Mouse (Mus musculus) heart, embryonic 16.5 days (tissue): ENCODE measurements at regions not wholly inside any gene's neighbourhood (a gene's known extent, or its start where the extent isn't known, plus 50 kb on each side); places are given as distances from the start of the nearest gene placed in this dataset.
A peak's percentile ranks its signal among the peaks of the same experiment; 100 is the strongest.

Experiments used
- ATAC-seq: fragments of 200-750 bp; cut with Nextera tagmentation; replicated peaks from 2 replicates; pipeline ENCODE4 v1.8.0; 2017; ENCODE audit warnings: moderate number of reproducible peaks; ENCODE audit not compliant: insufficient read depth, low FRiP score; ENCODE audit errors: extremely low read depth
- H3K27ac ChIP-seq: fragments of 300-500 bp; sonication (generic); 2 replicates; pipeline ENCODE4 v1.5.1; 2014; ENCODE audit warnings: mild to moderate bottlenecking, low read length, control low read depth, moderate library complexity
- H3K27me3 ChIP-seq: fragments of 300-500 bp; sonication (generic); 2 replicates; pipeline ENCODE4 v1.6.1; 2014; ENCODE audit warnings: low read length, mixed read lengths; ENCODE audit not compliant: control insufficient read depth, insufficient read depth
- H3K36me3 ChIP-seq: fragments of 300-500 bp; sonication (generic); 2 replicates; pipeline ENCODE4 v1.6.1; 2014; ENCODE audit not compliant: control insufficient read depth, insufficient read depth
- H3K4me1 ChIP-seq: fragments of 300-500 bp; sonication (generic); 2 replicates; pipeline ENCODE4 v1.6.1; 2014; ENCODE audit warnings: low read length, mixed read lengths; ENCODE audit not compliant: control insufficient read depth, insufficient read depth
- H3K4me2 ChIP-seq: fragments of 300-500 bp; sonication (generic); 2 replicates; pipeline ENCODE4 v1.6.1; 2014; ENCODE audit warnings: low read depth, mild to moderate bottlenecking, control low read depth, low read length
- H3K4me3 ChIP-seq: fragments of 300-500 bp; sonication (generic); 2 replicates; pipeline ENCODE4 v1.5.1; 2014; ENCODE audit warnings: mild to moderate bottlenecking, control low read depth, low read length
- H3K9ac ChIP-seq: fragments of 300-500 bp; sonication (generic); 2 replicates; pipeline ENCODE4 v1.6.1; 2014; ENCODE audit warnings: low read length, control low read depth
- H3K9me3 ChIP-seq: fragments of 300-500 bp; sonication (generic); replicated peaks from 2 replicates; pipeline ENCODE4 v1.6.1; 2016; ENCODE audit warnings: low read length; ENCODE audit not compliant: control insufficient read depth
- WGBS: fragments of 180-500 bp; shearing (Covaris S2); extraction: QIAGEN DNeasy Blood & Tissue Kit; methylation state at CpG from one replicate; pipeline ENCODE4 v1.1.7; 2014; 5-methylcytosine and 5-hydroxymethylcytosine counted together

- Histone ChIP-seq H3K4me3 (no peak overlapping the region), H3K4me2 (no peak overlapping the region), H3K27me3 (no peaks in the 10 kb centered on the region), H3K36me3 (no peaks in the 10 kb centered on the region), H3K9ac (no peak overlapping the region), H3K4me1 (peaks cover 8% of the 10 kb centered on the region; the same call in 1 of the 2 replicates), H3K9me3 (no peaks in the 10 kb centered on the region), H3K27ac (no peak overlapping the region)
- ATAC-seq, result no peak
- WGBS, result 17% methylated on average over 4 of the region's 4 CpGs
These were observed 465.8 kb downstream of the Tmem182 start for GRCm38 (mm10) chr1:41271111-41271730.

GRCm38 (mm10) chr1:41274573-41275270 is 469.3 kb downstream of the Tmem182 start:
- 6% methylated on average over 10 of the region's 10 CpGs for WGBS
- Histone ChIP-seq H3K4me1 (peaks cover 8% of the 10 kb centered on the region; the same call in 1 of the 2 replicates), H3K4me3 (peak overlapping the region; percentile 31), H3K27me3 (no peaks in the 10 kb centered on the region), H3K4me2 (peak overlapping the region; percentile 61), H3K9ac (peak overlapping the region; percentile 51), H3K36me3 (no peaks in the 10 kb centered on the region), H3K9me3 (no peaks in the 10 kb centered on the region), H3K27ac (no peak overlapping the region)
- ATAC-seq, result no peak

GRCm38 (mm10) chr1:41275271-41275624 is 469.8 kb downstream of the Tmem182 start:
- H3K4me3 ChIP-seq, result peak overlapping the region; percentile 31
- no peaks in the 10 kb centered on the region for H3K27me3 ChIP-seq
- WGBS, result 9% methylated on average over 8 of the region's 8 CpGs
- peak overlapping the region; percentile 51 for H3K9ac ChIP-seq
- H3K27ac ChIP-seq, result no peak overlapping the region
- no peaks in the 10 kb centered on the region for H3K9me3 ChIP-seq
- H3K36me3 ChIP-seq, result no peaks in the 10 kb centered on the region
- no peak for ATAC-seq
- peak overlapping the region; percentile 61 for H3K4me2 ChIP-seq
- peaks cover 8% of the 10 kb centered on the region; the same call in 1 of the 2 replicates for H3K4me1 ChIP-seq

- H3K4me3 ChIP-seq, result no peak overlapping the region
- no peak overlapping the region for H3K9ac ChIP-seq
These were observed 470.2 kb downstream of the Tmem182 start for GRCm38 (mm10) chr1:41275642-41276041.

GRCm38 (mm10) chr1:41276303-41276702 is 470.9 kb downstream of the Tmem182 start:
- ATAC-seq, result no peak
- no peak overlapping the region for H3K4me3 ChIP-seq
- peaks cover 8% of the 10 kb centered on the region; the same call in 1 of the 2 replicates for H3K4me1 ChIP-seq
- H3K27ac ChIP-seq, result no peak overlapping the region
- H3K9me3 ChIP-seq, result no peaks in the 10 kb centered on the region
- 61% methylated on average over 6 of the region's 6 CpGs for WGBS
- H3K4me2 ChIP-seq, result no peak overlapping the region
- H3K27me3 ChIP-seq, result no peaks in the 10 kb centered on the region
- H3K9ac ChIP-seq, result no peak overlapping the region
- H3K36me3 ChIP-seq, result no peaks in the 10 kb centered on the region

More at GRCm38 (mm10) chr1:41275642-41276041, 470.2 kb downstream of the Tmem182 start:
- H3K4me1 ChIP-seq, result peaks cover 8% of the 10 kb centered on the region; the same call in 1 of the 2 replicates
- H3K9me3 ChIP-seq, result no peaks in the 10 kb centered on the region
- H3K27me3 ChIP-seq, result no peaks in the 10 kb centered on the region
- no peaks in the 10 kb centered on the region for H3K36me3 ChIP-seq
- H3K4me2 ChIP-seq, result peak overlapping the region; percentile 61
- no peak for ATAC-seq
- H3K27ac ChIP-seq, result no peak overlapping the region
- WGBS, result 30% methylated on average over 6 of the region's 6 CpGs

GRCm38 (mm10) chr1:41285221-41285620 is 479.8 kb downstream of the Tmem182 start:
- 85% methylated on average over 9 of the region's 9 CpGs for WGBS
- Histone ChIP-seq H3K36me3 (no peaks in the 10 kb centered on the region), H3K9me3 (no peaks in the 10 kb centered on the region), H3K27me3 (no peaks in the 10 kb centered on the region), H3K27ac (no peak overlapping the region), H3K4me2 (no peak overlapping the region), H3K4me3 (no peak overlapping the region), H3K4me1 (no peaks in the 10 kb centered on the region), H3K9ac (no peak overlapping the region)
- ATAC-seq, result no peak

GRCm38 (mm10) chr1:41286221-41286620 is 480.8 kb downstream of the Tmem182 start:
- no peaks in the 10 kb centered on the region for H3K9me3 ChIP-seq
- ATAC-seq, result no peak
- H3K4me2 ChIP-seq, result no peak overlapping the region
- no peak overlapping the region for H3K9ac ChIP-seq
- no peak overlapping the region for H3K27ac ChIP-seq
- H3K4me1 ChIP-seq, result no peaks in the 10 kb centered on the region
- no peak overlapping the region for H3K4me3 ChIP-seq
- no peaks in the 10 kb centered on the region for H3K36me3 ChIP-seq
- no peaks in the 10 kb centered on the region for H3K27me3 ChIP-seq
- WGBS, result 86% methylated on average over 9 of the region's 9 CpGs

GRCm38 (mm10) chr1:41326861-41327480 is 521.6 kb downstream of the Tmem182 start:
- no peak for ATAC-seq
- H3K27me3 ChIP-seq, result no peaks in the 10 kb centered on the region
- H3K27ac ChIP-seq, result no peak overlapping the region
- H3K4me2 ChIP-seq, result no peak overlapping the region
- 48% methylated on average over 3 of the region's 3 CpGs for WGBS
- no peaks in the 10 kb centered on the region for H3K9me3 ChIP-seq
- no peak overlapping the region for H3K4me3 ChIP-seq
- H3K36me3 ChIP-seq, result no peaks in the 10 kb centered on the region
- H3K9ac ChIP-seq, result no peak overlapping the region
- no peaks in the 10 kb centered on the region for H3K4me1 ChIP-seq
